ENCODE assay signal across 9 mouse cellular contexts in genomic region chr14:72377224-72377623, GRCm38 (mm10).
DNase-seq lines count a peak whose midpoint lies in the region; ATAC-seq and TF ChIP-seq lines count a peak whose summit lies in the region.
"Had no signal": no experiment of that assay in that cellular context is flagged by ENCODE, and none has a peak within 500 bp of the region (broad histone marks: within the 10 kb centered on the region; RNA-seq: fewer than 3 reads in every experiment).

No protein-coding gene starts in this region.

- TF ChIP-seq POLR2A in cortical plate, adult 2 months (IDR thresholded peaks at IDR 0.05; ENCODE audit: extremely low read depth, insufficient read depth, low read length) = no peak

- WGBS in kidney, embryonic 16.5 days = 8% methylated on average over 2 of the region's 2 CpGs
- 18% methylated on average over 2 of the region's 2 CpGs for WGBS in limb, embryonic 10.5 days
- WGBS in stomach, postnatal 0 days = 5% methylated on average over 2 of the region's 2 CpGs

- H3K27me3 ChIP-seq in kidney, embryonic 16.5 days (ENCODE audit: insufficient read depth, low read length) = no peaks in the 10 kb centered on the region
- no peaks in the 10 kb centered on the region for H3K27me3 ChIP-seq in limb, embryonic 10.5 days (ENCODE audit: low read depth, poor library complexity, severe bottlenecking)
- H3K27me3 ChIP-seq in stomach, postnatal 0 days (ENCODE audit: control insufficient read depth, insufficient read depth, low read length) = no peaks in the 10 kb centered on the region
- H3K27me3 ChIP-seq: limb, embryonic 15.5 days had no signal

- TF ChIP-seq EP300 in stomach, postnatal 0 days (optimal IDR thresholded peaks at IDR 0.05) = no peak

- H3K4me1 ChIP-seq in kidney, embryonic 16.5 days (ENCODE audit: insufficient read depth, low read length) = no peaks in the 10 kb centered on the region
- H3K4me1 ChIP-seq in cortical plate, adult 2 months (ENCODE audit: control insufficient read depth, insufficient read depth, low read length) = no peaks in the 10 kb centered on the region
- no peaks in the 10 kb centered on the region for H3K4me1 ChIP-seq in limb, embryonic 10.5 days
- H3K4me1 ChIP-seq in stomach, postnatal 0 days (replicated peaks; ENCODE audit: control insufficient read depth, insufficient read depth) = no peaks in the 10 kb centered on the region
- H3K4me1 ChIP-seq: limb, embryonic 15.5 days had no signal

- no peak overlapping the region for H3K27ac ChIP-seq in kidney, embryonic 16.5 days (ENCODE audit: low read length)
- H3K27ac ChIP-seq in cortical plate, adult 2 months (ENCODE audit: insufficient read depth, low read length) = no peak overlapping the region
- no peak overlapping the region for H3K27ac ChIP-seq in limb, embryonic 10.5 days
- H3K27ac ChIP-seq in stomach, postnatal 0 days (replicated peaks) = no peak overlapping the region
- H3K27ac ChIP-seq: limb, embryonic 15.5 days had no signal

- no peak overlapping the region for H3K4me2 ChIP-seq in kidney, embryonic 16.5 days (replicated peaks; ENCODE audit: low read depth, low read length)
- H3K4me2 ChIP-seq in stomach, postnatal 0 days (replicated peaks; ENCODE audit: low read depth) = no peak overlapping the region
- H3K4me2 ChIP-seq: limb, embryonic 15.5 days had no signal

- no peak overlapping the region for H3K4me3 ChIP-seq in kidney, embryonic 16.5 days (ENCODE audit: low read length)
- no peak overlapping the region for H3K4me3 ChIP-seq in cortical plate, adult 2 months (ENCODE audit: insufficient read depth, low read length)
- no peak overlapping the region for H3K4me3 ChIP-seq in limb, embryonic 10.5 days
- no peak overlapping the region for H3K4me3 ChIP-seq in stomach, postnatal 0 days (ENCODE audit: low read depth, low read length)
- H3K4me3 ChIP-seq: limb, embryonic 15.5 days had no signal

- H3K9me3 ChIP-seq in kidney, embryonic 16.5 days (ENCODE audit: low read length) = no peaks in the 10 kb centered on the region
- H3K9me3 ChIP-seq in limb, embryonic 10.5 days (replicated peaks) = no peaks in the 10 kb centered on the region
- H3K9me3 ChIP-seq in stomach, postnatal 0 days (ENCODE audit: control insufficient read depth, low read length) = no peaks in the 10 kb centered on the region
- H3K9me3 ChIP-seq: limb, embryonic 15.5 days had no signal

- TF ChIP-seq CTCF in cortical plate, adult 2 months (IDR thresholded peaks at IDR 0.05; ENCODE audit: extremely low read depth, insufficient read depth, low read length) = peak; percentile 44
- TF ChIP-seq CTCF in stomach, postnatal 0 days (IDR thresholded peaks at IDR 0.05; ENCODE audit: low read depth) = peak; percentile 79

- peak; percentile 38 to 47 for DNase-seq in adrenal gland, adult 18-20 months (ENCODE audit: low spot score in 2 of 2)
- no peak for DNase-seq in adrenal gland, adult 8-10 months
- DNase-seq in kidney, adult 18-20 months = peak; percentile 29
- DNase-seq in CD4-positive helper T cell, adult 2 months (ENCODE audit: low read depth, low spot score) = peak; percentile 11
- peak; percentile 69 for DNase-seq in limb, embryonic 10.5 days (ENCODE audit: low spot score)
- peak; percentile 52 for DNase-seq in stomach, postnatal 0 days (ENCODE audit: low spot score)

- no peaks in the 10 kb centered on the region for H3K36me3 ChIP-seq in kidney, embryonic 16.5 days (ENCODE audit: insufficient read depth, low read length)
- H3K36me3 ChIP-seq in limb, embryonic 10.5 days = no peaks in the 10 kb centered on the region
- H3K36me3 ChIP-seq in stomach, postnatal 0 days (ENCODE audit: control insufficient read depth, insufficient read depth, low read length) = no peaks in the 10 kb centered on the region
- H3K36me3 ChIP-seq: limb, embryonic 15.5 days had no signal

- no peak overlapping the region for H3K9ac ChIP-seq in kidney, embryonic 16.5 days (replicated peaks; ENCODE audit: low read length)
- H3K9ac ChIP-seq in stomach, postnatal 0 days (ENCODE audit: low read length) = no peak overlapping the region
- H3K9ac ChIP-seq: limb, embryonic 15.5 days had no signal

- ATAC-seq in kidney, embryonic 16.5 days (ENCODE audit: low FRiP score, low TSS enrichment) = no peak
- no peak for ATAC-seq in stomach, postnatal 0 days (ENCODE audit: low FRiP score, low TSS enrichment)
